Mouse (Mus musculus) forebrain, embryonic 11.5 days (tissue): Measurements from ENCODE around the gene Zdhhc3. TPM values are rescaled to one million over a fixed set of nuclear protein-coding genes. Genes with fewer than 3 reads are reported as not detected.

Experiments used
- ATAC-seq: fragments of 200-750 bp; cut with Nextera tagmentation; replicated peaks from 2 replicates; pipeline ENCODE4 v1.8.0; 2017; ENCODE audit warnings: moderate TSS enrichment; ENCODE audit not compliant: low FRiP score
- DNase-seq: peaks from one replicate; pipeline ENCODE4 v3.0.0-alpha.2; 2017; ENCODE audit warnings: low spot score
- H3K27ac ChIP-seq: fragments of 300-500 bp; sonication (generic); 2 replicates; pipeline ENCODE4 v1.5.1; 2014; ENCODE audit warnings: low read depth, low read length
- H3K27me3 ChIP-seq: fragments of 300-500 bp; sonication (generic); 2 replicates; pipeline ENCODE4 v1.6.1; 2014; ENCODE audit warnings: mild to moderate bottlenecking, low read length, mixed read lengths; ENCODE audit not compliant: control insufficient read depth, insufficient read depth
- H3K36me3 ChIP-seq: fragments of 300-500 bp; sonication (generic); 2 replicates; pipeline ENCODE4 v1.6.1; 2014; ENCODE audit warnings: mild to moderate bottlenecking, low read length, moderate library complexity, mixed read lengths; ENCODE audit not compliant: control insufficient read depth, insufficient read depth
- H3K4me1 ChIP-seq: fragments of 300-500 bp; sonication (generic); replicated peaks from 2 replicates; pipeline ENCODE4 v1.6.1; 2014; ENCODE audit warnings: low read length, mixed read lengths; ENCODE audit not compliant: control insufficient read depth, insufficient read depth
- H3K4me2 ChIP-seq: fragments of 300-500 bp; sonication (generic); 2 replicates; pipeline ENCODE4 v1.6.1; 2014; ENCODE audit warnings: low read depth, mild to moderate bottlenecking, low read length, moderate library complexity, mixed read lengths; ENCODE audit not compliant: severe bottlenecking
- H3K4me3 ChIP-seq: fragments of 300-500 bp; sonication (generic); 2 replicates; pipeline ENCODE4 v1.5.1; 2014; ENCODE audit warnings: low read depth, low read length
- H3K9ac ChIP-seq: fragments of 300-500 bp; sonication (generic); 2 replicates; pipeline ENCODE4 v1.6.1; 2014; ENCODE audit warnings: low read length
- H3K9me3 ChIP-seq: fragments of 300-500 bp; sonication (generic); 2 replicates; pipeline ENCODE4 v1.6.1; 2016; ENCODE audit warnings: low read length, mixed read lengths; ENCODE audit not compliant: control insufficient read depth
- WGBS: fragments of 180-500 bp; shearing (Covaris S2); extraction: QIAGEN DNeasy Blood & Tissue Kit; methylation state at CpG from one replicate; pipeline ENCODE4 v1.1.7; 2014; 5-methylcytosine and 5-hydroxymethylcytosine counted together
- polyA plus RNA-seq: library from polyadenylated mRNA; unstranded; fragments of >200 nt; fragmentation: Nextera tagmentation; extraction: Ambion mirVana; gene quantifications from 2 replicates; pipeline ENCODE4 v1.2.1, GENCODE M21; 2014

Gene Zdhhc3
- polyA plus RNA-seq, 1 experiment from 2014 or later: 69.2 TPM

- Histone ChIP-seq H3K4me3 (no peak overlapping the region), H3K27me3 (no peaks in the 10 kb centered on the region), H3K36me3 (no peaks in the 10 kb centered on the region; the same call in 1 of the 2 replicates), H3K4me2 (no peak overlapping the region), H3K9me3 (no peaks in the 10 kb centered on the region), H3K27ac (no peak overlapping the region), H3K9ac (no peak overlapping the region), H3K4me1 (no peaks in the 10 kb centered on the region)
- DNase-seq (no peak), ATAC-seq (no peak)
Observed at GRCm38 (mm10) chr9:123104362-123104761, 8.6 kb downstream of the Zdhhc3 start.

GRCm38 (mm10) chr9:123103425-123103824 is 9.6 kb downstream of the Zdhhc3 start:
- H3K9me3 ChIP-seq: no peaks in the 10 kb centered on the region
- H3K4me2 ChIP-seq: no peak overlapping the region
- no peaks in the 10 kb centered on the region; the same call in 1 of the 2 replicates for H3K36me3 ChIP-seq
- ATAC-seq (no peak), DNase-seq (no peak)
- no peak overlapping the region for H3K4me3 ChIP-seq
- no peak overlapping the region for H3K9ac ChIP-seq
- no peak overlapping the region for H3K27ac ChIP-seq
- H3K27me3 ChIP-seq: no peaks in the 10 kb centered on the region
- no peaks in the 10 kb centered on the region for H3K4me1 ChIP-seq

GRCm38 (mm10) chr9:123099631-123100455 is 13.2 kb downstream of the Zdhhc3 start:
- 95% methylated on average over 16 of the region's 16 CpGs for WGBS

GRCm38 (mm10) chr9:123090844-123091243 is 22.2 kb downstream of the Zdhhc3 start:
- Histone ChIP-seq H3K36me3 (no peaks in the 10 kb centered on the region; the same call in none of the 2 replicates), H3K27me3 (no peaks in the 10 kb centered on the region), H3K4me1 (no peaks in the 10 kb centered on the region), H3K9me3 (no peaks in the 10 kb centered on the region), H3K4me3 (no peak overlapping the region), H3K27ac (no peak overlapping the region), H3K9ac (no peak overlapping the region), H3K4me2 (no peak overlapping the region)
- WGBS: 94% methylated on average over 4 of the region's 4 CpGs
- DNase-seq: no peak
- no peak for ATAC-seq

More at GRCm38 (mm10) chr9:123099631-123100455, 13.2 kb downstream of the Zdhhc3 start:
- H3K4me1 ChIP-seq: no peaks in the 10 kb centered on the region
- peaks cover 5% of the 10 kb centered on the region for H3K36me3 ChIP-seq
- no peak overlapping the region for H3K9ac ChIP-seq
- ATAC-seq (no peak), DNase-seq (no peak)
- no peak overlapping the region for H3K4me3 ChIP-seq
- no peaks in the 10 kb centered on the region for H3K9me3 ChIP-seq
- H3K4me2 ChIP-seq: no peak overlapping the region
- no peak overlapping the region for H3K27ac ChIP-seq
- H3K27me3 ChIP-seq: no peaks in the 10 kb centered on the region

GRCm38 (mm10) chr9:123087558-123087957 is 25.4 kb downstream of the Zdhhc3 start:
- Histone ChIP-seq H3K27me3 (no peaks in the 10 kb centered on the region), H3K4me2 (no peak overlapping the region), H3K27ac (no peak overlapping the region), H3K9ac (no peak overlapping the region), H3K9me3 (no peaks in the 10 kb centered on the region), H3K36me3 (peaks cover 5% of the 10 kb centered on the region; the same call in 1 of the 2 replicates), H3K4me1 (no peaks in the 10 kb centered on the region), H3K4me3 (no peak overlapping the region)
- DNase-seq (no peak), ATAC-seq (no peak)
- WGBS: 88% methylated on average over 3 of the region's 3 CpGs

- ATAC-seq: no peak
- H3K4me2 ChIP-seq: no peak overlapping the region
- WGBS: 85% methylated on average over 1 of the region's 1 CpGs
- no peaks in the 10 kb centered on the region for H3K4me1 ChIP-seq
- no peak overlapping the region for H3K9ac ChIP-seq
- H3K9me3 ChIP-seq: no peaks in the 10 kb centered on the region
- peaks cover 5% of the 10 kb centered on the region; the same call in 1 of the 2 replicates for H3K36me3 ChIP-seq
- no peak overlapping the region for H3K27ac ChIP-seq
- H3K4me3 ChIP-seq: no peak overlapping the region
- no peak for DNase-seq
- H3K27me3 ChIP-seq: no peaks in the 10 kb centered on the region
Observed at GRCm38 (mm10) chr9:123085373-123085772, 27.6 kb downstream of the Zdhhc3 start.

GRCm38 (mm10) chr9:123080796-123081195 is 32.2 kb downstream of the Zdhhc3 start:
- Histone ChIP-seq H3K9ac (no peak overlapping the region), H3K36me3 (peaks cover 7% of the 10 kb centered on the region; the same call in 1 of the 2 replicates), H3K27me3 (no peaks in the 10 kb centered on the region), H3K9me3 (no peaks in the 10 kb centered on the region), H3K4me2 (no peak overlapping the region), H3K4me3 (no peak overlapping the region), H3K27ac (no peak overlapping the region), H3K4me1 (no peaks in the 10 kb centered on the region)
- WGBS: 76% methylated on average over 1 of the region's 1 CpGs
- ATAC-seq (no peak), DNase-seq (no peak)

GRCm38 (mm10) chr9:123080355-123080754 is 32.6 kb downstream of the Zdhhc3 start:
- DNase-seq (no peak), ATAC-seq (no peak)
- 92% methylated on average over 7 of the region's 7 CpGs for WGBS
- peaks cover 7% of the 10 kb centered on the region; the same call in 1 of the 2 replicates for H3K36me3 ChIP-seq
- no peaks in the 10 kb centered on the region for H3K4me1 ChIP-seq
- no peak overlapping the region for H3K9ac ChIP-seq
- H3K4me3 ChIP-seq: no peak overlapping the region
- no peak overlapping the region for H3K27ac ChIP-seq
- H3K27me3 ChIP-seq: no peaks in the 10 kb centered on the region
- H3K9me3 ChIP-seq: no peaks in the 10 kb centered on the region
- H3K4me2 ChIP-seq: no peak overlapping the region

GRCm38 (mm10) chr9:123079149-123079548 is 33.9 kb downstream of the Zdhhc3 start:
- H3K36me3 ChIP-seq: peaks cover 2% of the 10 kb centered on the region; the same call in 1 of the 2 replicates
- no peaks in the 10 kb centered on the region for H3K27me3 ChIP-seq
- no peaks in the 10 kb centered on the region for H3K4me1 ChIP-seq
- H3K4me3 ChIP-seq: no peak overlapping the region
- no peak overlapping the region for H3K9ac ChIP-seq
- ATAC-seq (no peak), DNase-seq (no peak)
- no peak overlapping the region for H3K4me2 ChIP-seq
- 88% methylated on average over 5 of the region's 5 CpGs for WGBS
- H3K9me3 ChIP-seq: no peaks in the 10 kb centered on the region
- no peak overlapping the region for H3K27ac ChIP-seq
